Mouse (Mus musculus) lung, adult 2 months (tissue): ENCODE results near the gene Kit.

Experiments
- CTCF ChIP-seq: fragments of 200-500 bp; IDR thresholded peaks from 2 replicates; pipeline ENCODE4 v1.5.1; 2011; ENCODE audit warnings: mild to moderate bottlenecking, low read length, control low read depth; ENCODE audit not compliant: insufficient read depth
- POLR2A ChIP-seq: fragments of 200-500 bp; IDR thresholded peaks from 2 replicates; pipeline ENCODE4 v1.6.1; 2011; ENCODE audit warnings: low read depth, mild to moderate bottlenecking, control low read depth, low read length, borderline replicate concordance; ENCODE audit errors: extremely low read depth

DNA sequence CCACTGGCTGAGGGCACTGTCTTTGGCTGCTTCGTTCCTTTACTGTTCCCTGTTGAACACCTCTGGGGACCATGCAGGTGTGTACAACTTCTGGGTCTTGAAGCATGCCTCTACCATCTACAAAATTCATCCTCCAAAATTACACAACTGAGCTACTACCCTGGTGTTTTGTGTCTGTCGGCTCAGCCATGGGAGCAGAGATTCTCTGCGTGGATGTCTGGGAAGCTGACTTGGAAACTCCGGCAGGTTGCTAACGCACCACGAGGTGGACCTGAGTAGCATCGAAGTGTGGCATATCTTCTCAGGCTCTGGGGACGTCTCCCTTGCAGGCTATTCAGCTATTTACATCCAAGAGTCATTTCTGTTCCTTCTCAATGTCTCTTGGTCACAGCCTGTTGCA is 123.8 kb downstream of the Kit start:
- TF ChIP-seq CTCF = no peak
- TF ChIP-seq POLR2A = no peak
